Mouse (Mus musculus) liver, embryonic 14.5 days (tissue): Measurements from ENCODE around the gene Fgf10.

Experiments used
- CTCF ChIP-seq: IDR thresholded peaks from 2 replicates; pipeline ENCODE4 v1.5.1; 2016; ENCODE audit warnings: antibody characterized with exemption, low read depth, control low read depth
- EP300 ChIP-seq: IDR thresholded peaks from 2 replicates; pipeline ENCODE4 v1.6.1; 2016; ENCODE audit warnings: antibody characterized with exemption, low read depth

DNA sequence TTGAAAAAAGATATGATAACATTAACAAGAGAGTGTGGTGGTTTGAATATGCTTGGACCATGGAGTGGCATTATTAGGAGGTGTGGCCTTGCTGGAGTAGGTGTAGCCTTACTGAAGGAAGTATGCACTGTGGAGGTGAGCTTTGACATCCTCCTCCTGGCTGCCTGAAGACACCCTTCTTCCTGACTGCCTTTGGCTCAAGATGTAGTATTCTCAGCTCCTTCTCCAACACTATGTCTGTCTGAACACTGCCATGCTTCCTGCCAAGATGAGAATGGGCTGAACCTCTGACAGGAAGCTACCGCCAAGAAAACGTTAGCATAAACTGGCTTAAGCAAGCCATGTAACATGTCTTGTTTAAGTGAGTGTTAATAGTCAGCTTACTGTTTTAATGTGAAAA lies 153.5 kb downstream of the Fgf10 start:
- TF ChIP-seq CTCF = no peak
- TF ChIP-seq EP300 = no peak
